Mouse (Mus musculus) hindbrain, postnatal 0 days (tissue): ENCODE data around the gene Snu13. TPM values are rescaled to one million over a fixed set of nuclear protein-coding genes. Genes with fewer than 3 reads are reported as not detected.

Source experiments
- ATAC-seq: fragments of 200-750 bp; cut with Nextera tagmentation; 2 replicates; pipeline ENCODE4 v1.8.0; 2017; ENCODE audit warnings: mild to moderate bottlenecking, moderate TSS enrichment, moderate library complexity
- DNase-seq: peaks from one replicate; pipeline ENCODE4 v3.0.0-alpha.2; 2015; ENCODE audit warnings: low spot score
- H3K27ac ChIP-seq: fragments of 300-500 bp; sonication (generic); 2 replicates; pipeline ENCODE4 v1.5.1; 2014; ENCODE audit warnings: mild to moderate bottlenecking
- H3K27me3 ChIP-seq: fragments of 300-500 bp; sonication (generic); 2 replicates; pipeline ENCODE4 v1.6.1; 2014; ENCODE audit warnings: low read length, mixed read lengths; ENCODE audit not compliant: insufficient read depth
- H3K36me3 ChIP-seq: fragments of 300-500 bp; sonication (generic); 2 replicates; pipeline ENCODE4 v1.6.1; 2014; ENCODE audit warnings: low read length, mixed read lengths; ENCODE audit not compliant: insufficient read depth
- H3K4me1 ChIP-seq: fragments of 300-500 bp; sonication (generic); 2 replicates; pipeline ENCODE4 v1.6.1; 2014; ENCODE audit warnings: antibody characterized with exemption, low read length, mixed read lengths; ENCODE audit not compliant: insufficient read depth
- H3K4me2 ChIP-seq: fragments of 300-500 bp; sonication (generic); 2 replicates; pipeline ENCODE4 v1.6.1; 2014; ENCODE audit warnings: low read depth, mild to moderate bottlenecking, low read length, moderate library complexity, mixed read lengths
- H3K4me3 ChIP-seq: fragments of 300-500 bp; sonication (generic); 2 replicates; pipeline ENCODE4 v1.5.1; 2014; ENCODE audit warnings: low read length
- H3K9ac ChIP-seq: fragments of 300-500 bp; sonication (generic); replicated peaks from 2 replicates; pipeline ENCODE4 v1.6.1; 2014; ENCODE audit warnings: mild to moderate bottlenecking, low read length, moderate library complexity, mixed read lengths
- H3K9me3 ChIP-seq: fragments of 300-500 bp; sonication (generic); 2 replicates; pipeline ENCODE4 v1.6.1; 2016; ENCODE audit warnings: low read length, mixed read lengths
- CTCF ChIP-seq: IDR thresholded peaks from 2 replicates; pipeline ENCODE4 v1.5.1; 2016; ENCODE audit warnings: antibody characterized with exemption, control low read depth, low read depth
- WGBS: fragments of 180-500 bp; shearing (Covaris S2); extraction: QIAGEN DNeasy Blood & Tissue Kit; methylation state at CpG from one replicate; pipeline ENCODE4 v1.1.7; 2014; 5-methylcytosine and 5-hydroxymethylcytosine counted together
- polyA plus RNA-seq: library from polyadenylated mRNA; unstranded; fragments of >200 nt; fragmentation: Nextera tagmentation; extraction: Ambion mirVana; gene quantifications from 2 replicates; pipeline ENCODE4 v1.2.1, GENCODE M21; 2015
- total RNA-seq: library from RNA; depleted of rRNA; stranded (reverse); fragments of >200 nt; gene quantifications from 2 replicates; pipeline ENCODE4 v1.2.3, GENCODE M21; 2014; rRNA removed

The Snu13 gene
- total and polyA plus RNA-seq, 2 experiments from 2014 or later = 222 to 249 TPM

GRCm38 (mm10) chr15:81990549-81990948, 56.8 kb downstream of the Snu13 start:
- TF ChIP-seq CTCF = no peak
- no peak overlapping the region for H3K4me2 ChIP-seq
- H3K27me3 ChIP-seq = no peaks in the 10 kb centered on the region
- H3K4me1 ChIP-seq = no peaks in the 10 kb centered on the region
- DNase-seq = no peak
- H3K4me3 ChIP-seq = no peak overlapping the region
- no peaks in the 10 kb centered on the region for H3K9me3 ChIP-seq
- 52% methylated on average over 7 of the region's 7 CpGs for WGBS
- H3K9ac ChIP-seq = no peak overlapping the region
- no peak overlapping the region for H3K27ac ChIP-seq
- H3K36me3 ChIP-seq = peaks cover 22% of the 10 kb centered on the region
- ATAC-seq = no peak

Other genes with a start within 250 kb of the Snu13 start
- gene Tef, start 245.2 kb downstream of the Snu13 start, total RNA-seq = 62.5 and 64.1 TPM in 2 replicates
- gene Tef, start 245.2 kb downstream of the Snu13 start, polyA plus RNA-seq = 27.8 and 30.4 TPM in 2 replicates
- 12.9 and 13.9 TPM in 2 replicates for gene Tob2, start 188.8 kb downstream of the Snu13 start, total RNA-seq
- gene Tob2, start 188.8 kb downstream of the Snu13 start, polyA plus RNA-seq = 14.0 and 14.5 TPM in 2 replicates
- gene Phf5a, start 175.7 kb downstream of the Snu13 start, total RNA-seq = 29.0 and 29.7 TPM in 2 replicates
- 102 and 110 TPM in 2 replicates for gene Phf5a, start 175.7 kb downstream of the Snu13 start, polyA plus RNA-seq
- gene Aco2, start 175.3 kb downstream of the Snu13 start, total RNA-seq = 536 and 538 TPM in 2 replicates
- 298 and 299 TPM in 2 replicates for gene Aco2, start 175.3 kb downstream of the Snu13 start, polyA plus RNA-seq
- gene Polr3h, start 121.4 kb downstream of the Snu13 start, total RNA-seq = 47.2 and 48.7 TPM in 2 replicates
- 98.7 and 101 TPM in 2 replicates for gene Polr3h, start 121.4 kb downstream of the Snu13 start, polyA plus RNA-seq
- 178 and 188 TPM in 2 replicates for gene Csdc2, start 110.8 kb downstream of the Snu13 start, total RNA-seq
- gene Csdc2, start 110.8 kb downstream of the Snu13 start, polyA plus RNA-seq = 239 and 269 TPM in 2 replicates
- gene Pmm1, start 86.7 kb downstream of the Snu13 start, total RNA-seq = 123 and 164 TPM in 2 replicates
- gene Pmm1, start 86.7 kb downstream of the Snu13 start, polyA plus RNA-seq = 140 and 142 TPM in 2 replicates
- not detected in 2 replicates for gene 1700029P11Rik, start 67.1 kb downstream of the Snu13 start, total RNA-seq
- not detected in 2 replicates for gene 1700029P11Rik, start 67.1 kb downstream of the Snu13 start, polyA plus RNA-seq
- gene Xrcc6, start 59.8 kb downstream of the Snu13 start, total RNA-seq = 18.5 and 20.1 TPM in 2 replicates
- gene Xrcc6, start 59.8 kb downstream of the Snu13 start, polyA plus RNA-seq = 30.9 and 35.3 TPM in 2 replicates
- gene Desi1, start 13.7 kb downstream of the Snu13 start, total RNA-seq = 29.9 and 32.1 TPM in 2 replicates
- gene Desi1, start 13.7 kb downstream of the Snu13 start, polyA plus RNA-seq = 44.1 and 45.3 TPM in 2 replicates
- gene 4930407I10Rik, start 11.6 kb upstream of the Snu13 start, total RNA-seq = not detected in 2 replicates
- not detected in 2 replicates for gene 4930407I10Rik, start 11.6 kb upstream of the Snu13 start, polyA plus RNA-seq
- gene Mei1, start 22.4 kb upstream of the Snu13 start, total RNA-seq = 0.21 TPM in 1 of 2 replicates, not detected in the other
- 0.11 and 0.24 TPM in 2 replicates for gene Mei1, start 22.4 kb upstream of the Snu13 start, polyA plus RNA-seq
- gene Ccdc134, start 80.3 kb upstream of the Snu13 start, total RNA-seq = 15.5 and 16.0 TPM in 2 replicates
- 6.4 and 8.4 TPM in 2 replicates for gene Ccdc134, start 80.3 kb upstream of the Snu13 start, polyA plus RNA-seq
- gene Srebf2, start 99.6 kb upstream of the Snu13 start, total RNA-seq = 256 and 266 TPM in 2 replicates
- gene Srebf2, start 99.6 kb upstream of the Snu13 start, polyA plus RNA-seq = 139 and 145 TPM in 2 replicates
- 34.7 and 36.0 TPM in 2 replicates for gene Shisa8, start 165.2 kb upstream of the Snu13 start, total RNA-seq
- 7.5 and 9.2 TPM in 2 replicates for gene Shisa8, start 165.2 kb upstream of the Snu13 start, polyA plus RNA-seq
- gene Tnfrsf13c, start 176.8 kb upstream of the Snu13 start, total RNA-seq = 0.29 and 5.6 TPM in 2 replicates
- gene Tnfrsf13c, start 176.8 kb upstream of the Snu13 start, polyA plus RNA-seq = 0.34 and 0.42 TPM in 2 replicates
- gene Cenpm, start 197.2 kb upstream of the Snu13 start, total RNA-seq = 15.0 and 16.2 TPM in 2 replicates
- gene Cenpm, start 197.2 kb upstream of the Snu13 start, polyA plus RNA-seq = 23.0 and 27.6 TPM in 2 replicates
- 116 and 127 TPM in 2 replicates for gene 1500009C09Rik, start 204.8 kb upstream of the Snu13 start, total RNA-seq
- gene 1500009C09Rik, start 204.8 kb upstream of the Snu13 start, polyA plus RNA-seq = 12.5 and 13.9 TPM in 2 replicates
- gene Sept3, start 227.3 kb upstream of the Snu13 start, total RNA-seq = 393 and 404 TPM in 2 replicates
- gene Sept3, start 227.3 kb upstream of the Snu13 start, polyA plus RNA-seq = 299 and 320 TPM in 2 replicates